Mouse (Mus musculus) kidney, postnatal 10 days (tissue): Measurements from ENCODE around the gene Sncg.

ENCODE experiments used
- DNase-seq: peaks from one replicate; pipeline ENCODE4 v3.0.0; 2021; ENCODE audit warnings: mixed read lengths

Sncg gene

DNA sequence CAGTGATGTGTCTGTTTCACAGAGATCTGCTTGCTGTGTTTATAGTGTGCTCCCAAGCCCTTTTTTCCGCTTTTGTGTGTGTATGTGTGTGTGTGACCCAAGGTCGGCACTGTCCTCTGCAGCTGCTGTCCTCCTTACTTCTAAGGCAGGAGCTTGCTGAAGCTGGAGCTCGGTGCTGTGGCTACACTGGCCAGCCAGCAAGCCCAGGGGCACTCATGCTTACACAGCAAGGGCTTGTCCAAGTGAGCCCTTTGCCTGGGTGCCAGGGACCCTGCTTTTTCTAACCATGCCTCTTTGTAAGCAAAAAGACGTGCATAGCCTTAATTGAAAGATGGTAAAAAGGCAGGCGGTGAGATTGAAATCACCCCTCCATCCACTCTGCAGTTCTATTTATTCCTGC, 42.1 kb downstream of the Sncg start:
- no peak for DNase-seq

DNA sequence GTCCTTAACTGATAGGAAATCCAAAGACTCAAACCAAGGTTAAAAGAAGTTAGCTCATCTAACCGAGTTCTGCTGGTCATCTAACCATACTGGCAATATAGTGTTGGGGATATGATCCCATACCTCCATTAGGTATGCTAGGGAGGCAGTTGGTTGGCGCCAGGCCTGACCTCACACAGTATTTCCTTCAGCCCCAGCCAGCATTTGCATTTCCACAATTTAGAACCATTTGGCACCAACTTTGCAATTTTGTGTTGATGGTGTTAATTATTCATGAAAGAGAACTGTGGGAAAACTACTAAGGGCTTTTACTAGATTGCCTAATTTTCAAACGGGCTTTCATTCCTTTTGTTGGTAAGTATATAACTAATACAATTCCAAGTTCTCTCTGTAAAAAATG, 42.7 kb downstream of the Sncg start:
- no peak for DNase-seq

DNA sequence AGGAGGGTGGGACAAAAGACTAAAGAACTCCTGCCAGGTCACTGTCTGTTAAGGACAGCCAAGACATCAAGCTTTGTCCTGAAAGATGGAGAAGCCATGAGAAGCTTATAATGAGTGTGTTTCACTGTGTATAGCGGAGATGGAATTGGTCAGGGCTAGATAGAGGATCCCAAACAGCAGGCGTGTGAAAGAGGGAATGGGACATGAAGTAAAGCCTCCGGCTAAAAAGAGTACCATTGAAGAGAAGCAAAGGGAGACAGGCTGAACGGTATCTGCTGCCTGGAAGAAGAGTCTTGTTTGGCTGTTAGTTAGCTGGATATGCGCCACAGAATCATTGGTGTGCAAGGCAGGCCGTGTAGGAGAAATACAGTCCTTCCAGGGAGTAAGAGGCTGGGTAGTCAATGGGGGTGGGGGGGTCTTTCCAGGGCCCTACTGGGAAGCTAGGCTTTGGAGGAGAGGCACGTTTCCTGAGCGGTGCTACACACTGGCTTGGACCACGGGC, 43.9 kb downstream of the Sncg start:
- no peak for DNase-seq

DNA sequence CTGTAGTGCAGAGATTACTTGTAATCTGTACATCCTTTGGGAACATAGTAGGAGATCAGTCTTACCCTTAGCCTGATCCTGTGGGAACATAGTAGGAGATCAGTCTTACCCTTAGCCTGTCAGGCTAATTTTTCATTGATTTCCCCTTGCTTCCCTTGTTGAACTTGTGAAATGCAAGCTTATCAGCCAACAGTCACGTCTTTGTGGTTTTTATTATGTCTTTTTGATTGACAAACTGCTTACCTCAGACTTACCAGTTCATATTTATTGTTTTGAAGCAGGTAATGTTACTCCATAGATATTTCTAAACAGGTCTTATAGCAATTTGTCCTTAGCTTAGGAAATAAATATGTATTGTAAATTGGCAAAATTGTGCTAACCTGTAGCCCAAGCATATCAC, 47.0 kb downstream of the Sncg start:
- DNase-seq: no peak

DNA sequence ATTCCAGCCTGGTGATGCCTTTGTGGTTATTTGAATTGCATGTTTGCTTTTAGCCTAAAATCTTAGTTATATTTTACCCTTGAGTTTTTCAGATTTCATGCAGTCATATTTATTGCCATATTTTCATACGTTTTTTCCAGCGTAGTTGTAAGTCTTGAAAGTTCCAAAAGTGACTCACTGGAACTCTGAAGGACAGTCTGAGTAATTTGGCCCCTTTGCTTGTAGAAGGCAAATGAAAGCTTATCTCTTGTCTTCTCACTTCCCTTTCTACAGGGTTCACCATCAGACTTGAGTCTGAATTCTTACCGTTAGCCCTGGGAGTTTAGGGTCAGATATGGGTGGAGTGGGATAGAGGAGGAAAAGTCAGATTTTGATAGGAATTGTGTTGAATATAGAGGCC, 48.0 kb downstream of the Sncg start:
- no peak for DNase-seq

DNA sequence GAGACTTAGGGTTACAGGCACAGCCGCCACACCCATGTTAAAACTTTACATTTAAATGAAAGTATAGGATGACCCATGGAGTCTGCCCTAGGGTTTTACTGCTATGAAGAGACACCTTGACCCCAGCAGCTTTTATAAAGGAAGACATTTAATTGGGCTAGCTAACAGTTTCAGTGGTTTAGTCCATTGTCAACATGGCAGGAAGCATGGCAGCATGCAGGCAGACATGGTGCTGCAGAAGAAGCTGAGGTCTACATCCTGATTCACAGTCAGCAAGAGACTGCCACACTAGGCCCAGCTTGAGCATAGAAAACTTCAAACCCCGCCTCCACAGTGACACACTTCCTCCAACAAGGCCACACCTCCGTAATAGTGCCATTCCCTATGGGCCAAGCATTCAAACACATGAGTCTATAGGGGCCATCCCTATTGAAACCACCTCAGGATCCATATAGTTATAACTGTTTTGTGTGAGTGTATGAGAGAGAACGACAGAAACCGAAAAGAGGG, 51.0 kb downstream of the Sncg start:
- no peak for DNase-seq
